Mouse (Mus musculus) T-cell, adult 2 months (primary cell): ENCODE measurements around the gene Rpp38.

Experiments
- DNase-seq: peaks from one replicate; pipeline ENCODE4 v3.0.0; 2022; ENCODE audit warnings: low spot score

Gene Rpp38

DNA sequence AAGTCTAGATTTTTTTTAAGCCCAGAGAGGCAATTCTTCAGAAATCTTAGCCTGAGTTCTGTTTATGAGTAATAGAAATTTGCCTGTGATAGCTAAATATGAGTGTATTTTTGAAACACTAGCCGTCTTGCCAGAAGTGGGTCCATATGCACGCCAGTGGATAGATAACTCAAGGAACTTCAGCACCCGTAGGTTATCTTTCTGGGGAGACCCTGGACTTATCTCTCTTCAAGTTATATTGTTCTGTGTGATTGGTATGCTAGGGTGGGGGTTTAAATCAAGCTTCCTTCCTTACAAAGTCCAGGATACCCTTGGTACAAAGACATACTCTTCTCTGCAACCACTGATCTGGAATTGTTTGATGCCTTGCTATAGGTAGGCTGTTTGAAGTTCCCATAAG lies 46.7 kb downstream of the Rpp38 start:
- DNase-seq, result no peak

DNA sequence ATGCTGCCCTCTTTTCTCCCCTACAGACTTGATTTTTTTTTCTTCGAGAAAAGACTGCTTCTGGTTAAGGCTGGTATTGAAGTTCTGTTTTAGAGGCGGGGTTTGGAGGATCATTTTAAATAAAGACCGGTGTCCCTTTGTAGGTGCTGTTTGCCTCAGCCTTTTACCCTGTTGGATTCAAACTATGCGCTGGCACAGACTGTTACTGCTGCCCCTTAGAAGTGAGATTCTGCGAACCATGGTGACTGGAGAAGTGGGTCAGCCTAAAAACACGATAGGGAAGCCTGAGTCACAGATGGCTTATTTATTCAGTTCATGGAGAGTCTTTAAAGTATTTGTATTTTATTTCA lies 47.3 kb downstream of the Rpp38 start:
- peak; percentile 27 for DNase-seq

DNA sequence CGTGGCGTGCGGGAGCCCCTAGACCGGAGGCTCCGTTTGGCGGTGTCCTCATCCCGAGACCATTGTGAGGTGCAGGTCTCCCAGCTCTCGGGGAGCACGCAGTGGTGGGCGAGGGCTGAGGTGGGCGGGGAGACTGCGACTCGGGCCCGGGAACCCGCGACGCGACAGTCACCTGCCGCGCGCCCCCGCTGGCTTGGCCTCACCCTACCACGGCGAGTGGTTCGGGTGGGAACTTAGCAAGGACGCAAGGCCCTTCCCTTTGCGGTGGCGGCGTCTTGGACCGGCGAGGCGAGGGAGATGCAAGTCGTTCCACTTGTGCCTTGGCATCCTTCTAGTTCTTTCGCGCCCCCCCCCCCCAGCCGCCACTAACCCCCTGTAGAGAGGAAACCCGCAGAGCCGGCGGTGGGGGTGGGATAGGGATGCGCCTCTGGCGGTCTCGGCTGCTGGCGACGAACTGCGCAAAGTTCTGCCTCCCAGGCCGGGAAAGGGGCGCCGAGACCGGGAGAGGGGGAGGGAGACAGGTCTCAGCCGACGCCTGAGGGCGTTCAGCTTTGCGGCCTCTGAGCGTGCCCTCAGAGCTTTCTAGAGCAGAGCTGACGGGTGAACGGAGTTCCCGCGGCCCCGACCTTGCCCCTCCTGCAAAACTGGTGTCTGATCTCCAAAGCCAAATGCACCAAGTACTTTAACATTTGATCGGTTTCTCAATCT lies 47.8 kb downstream of the Rpp38 start:
- DNase-seq, result peak; percentile 53

DNA sequence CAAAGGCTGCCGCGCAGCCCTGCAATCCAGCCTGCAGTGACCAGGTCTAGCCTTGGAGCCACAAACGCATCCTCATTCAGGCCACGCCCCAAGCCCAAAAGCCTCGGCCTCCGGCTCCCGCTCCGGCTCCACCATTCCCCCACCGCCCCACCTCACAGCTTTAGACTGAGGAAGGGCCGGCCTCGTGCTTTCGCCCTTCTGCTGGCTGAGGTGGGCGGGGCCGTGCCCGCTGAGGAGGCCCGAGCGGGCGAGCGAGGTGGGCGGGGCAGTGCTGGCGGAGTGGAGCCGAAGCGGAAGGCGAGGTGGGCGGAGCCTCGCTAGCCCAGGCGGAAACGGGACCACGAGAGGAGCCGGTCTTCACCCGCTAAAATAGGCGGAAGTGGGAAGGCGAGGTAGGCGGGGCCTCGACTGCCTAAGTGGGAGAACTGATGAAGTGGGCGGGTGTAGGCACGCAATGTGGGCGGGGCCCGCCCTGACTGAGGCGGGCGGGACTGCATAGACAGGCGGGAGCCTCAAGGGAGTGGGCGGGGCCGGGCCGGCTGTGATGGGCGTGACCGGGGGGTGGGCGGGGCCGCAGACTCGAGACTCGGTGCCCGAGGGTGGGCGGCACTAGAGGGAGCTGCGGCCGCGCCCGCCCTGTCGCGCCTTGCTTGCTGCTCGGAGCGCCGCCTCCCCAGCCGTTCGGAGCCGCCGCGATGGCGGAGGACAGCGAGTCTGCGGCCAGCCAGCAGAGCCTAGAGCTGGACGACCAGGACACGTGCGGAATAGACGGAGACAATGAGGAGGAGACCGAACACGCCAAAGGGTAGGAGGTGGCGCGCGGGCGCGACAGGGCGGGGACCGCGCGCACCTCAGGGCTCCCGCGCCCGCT lies 48.6 kb downstream of the Rpp38 start, which contains the start of gene Nmt2:
Gene Nmt2 (plus strand): TSS at position 611 of the 871 bp plus-strand sequence.
- DNase-seq, result peak; percentile 100

DNA sequence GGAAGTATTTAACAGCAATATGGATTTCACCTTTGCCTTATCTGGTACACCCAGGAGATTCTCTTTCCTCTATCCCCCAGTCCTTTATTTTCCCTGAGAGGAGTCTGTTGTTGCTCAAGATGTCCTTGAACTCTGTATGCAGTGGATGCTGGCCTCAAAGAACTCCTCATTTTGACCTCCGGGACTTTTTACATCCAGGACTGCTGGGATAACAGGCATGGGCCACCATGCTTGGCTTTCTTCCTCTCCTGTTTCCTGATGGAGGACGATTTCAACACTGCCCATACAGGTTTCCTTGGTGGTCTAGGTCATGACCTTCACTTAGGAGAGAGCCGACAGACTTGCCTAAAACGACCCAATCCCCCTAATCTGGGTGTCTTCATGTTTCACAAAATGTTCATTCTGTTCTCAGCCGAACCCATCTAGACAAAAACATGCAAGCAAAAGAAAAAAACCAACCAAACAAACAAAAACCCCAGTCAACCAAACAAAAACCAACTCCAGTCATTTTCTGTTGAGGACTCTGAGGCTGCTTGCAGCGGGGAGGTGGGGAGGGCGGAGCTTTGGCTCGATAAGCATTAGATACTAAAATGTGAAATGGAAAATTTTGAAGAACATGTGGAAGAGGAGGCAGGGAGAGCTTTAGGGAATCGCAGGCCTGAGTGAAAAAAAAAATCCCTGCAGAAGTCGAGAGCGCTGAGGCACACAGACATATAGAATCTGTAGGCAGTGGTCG lies 49.4 kb downstream of the Rpp38 start:
- no peak for DNase-seq

DNA sequence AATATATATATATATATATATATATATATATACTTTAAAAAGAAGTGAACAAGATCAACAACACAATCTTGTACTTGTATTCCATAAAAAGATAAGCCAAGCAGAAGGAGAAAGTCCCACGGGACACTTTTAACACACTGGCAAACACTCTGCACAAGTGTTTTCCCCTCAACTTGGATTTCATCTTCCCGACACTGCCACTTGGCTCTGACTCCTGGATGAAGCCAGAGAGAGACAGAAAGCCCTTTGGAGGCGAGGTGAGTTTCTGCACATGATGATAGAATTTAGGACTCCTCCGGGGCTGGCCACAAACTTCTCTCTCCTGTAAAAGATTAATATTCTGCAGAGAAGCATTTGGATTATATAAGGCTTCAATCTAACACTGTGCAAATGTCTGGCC lies 51.1 kb downstream of the Rpp38 start:
- no peak for DNase-seq
